Mouse (Mus musculus): ENCODE results near the gene B430305J03Rik.

The B430305J03Rik gene

DNA sequence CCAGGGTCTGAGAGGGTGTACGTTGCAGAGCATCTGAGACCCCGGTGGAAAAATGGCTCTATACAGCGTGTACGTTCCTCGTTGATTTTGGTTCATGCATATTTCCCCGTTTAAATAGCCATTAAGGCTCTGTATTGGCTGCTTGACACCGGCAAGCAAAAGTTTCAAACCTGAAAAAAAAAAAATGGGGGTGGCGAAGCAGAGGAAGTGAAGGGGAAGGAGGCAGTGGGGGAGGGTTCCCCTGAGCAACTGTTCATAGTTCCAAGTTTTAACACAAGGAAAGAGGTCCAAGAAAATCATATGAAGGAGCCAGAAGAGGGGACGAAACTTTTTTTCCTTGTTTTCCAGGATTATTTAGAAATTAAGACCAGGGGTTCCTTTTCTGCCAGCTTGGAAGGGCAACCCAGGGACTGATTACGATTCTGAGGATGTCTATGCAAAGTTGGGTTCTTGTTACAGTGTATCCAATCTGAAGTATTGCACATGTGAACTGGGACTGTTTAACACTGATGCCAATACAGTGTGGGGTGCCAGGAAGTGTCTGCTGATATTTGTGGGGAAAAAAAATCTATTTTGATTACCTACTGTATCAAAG is at the start of gene B430305J03Rik:
Gene B430305J03Rik, minus strand, starts transcription at position 173 of the 595 bp plus-strand sequence.
- DNase-seq: peak; percentile 4

DNA sequence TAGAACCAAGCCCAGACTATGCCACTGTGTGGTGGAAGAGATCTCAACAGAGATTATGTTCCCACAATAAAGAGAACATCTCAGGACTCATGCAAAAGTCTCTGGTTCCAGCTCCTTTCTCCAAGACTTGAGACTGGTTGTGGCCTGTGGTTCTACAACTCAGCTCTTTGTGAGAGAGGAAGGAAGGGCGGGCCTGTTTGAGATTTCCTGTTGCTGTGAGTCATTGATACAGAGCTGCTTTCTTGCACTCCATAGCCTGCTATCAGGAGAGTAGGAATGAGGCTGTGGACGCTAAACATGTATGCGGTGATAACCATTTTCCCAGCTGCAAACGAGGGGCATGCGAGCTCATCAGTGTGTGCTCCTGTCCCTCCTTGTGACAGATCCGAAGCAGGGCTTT is 43.9 kb upstream of the B430305J03Rik start:
- peak; percentile 5 for DNase-seq

DNA sequence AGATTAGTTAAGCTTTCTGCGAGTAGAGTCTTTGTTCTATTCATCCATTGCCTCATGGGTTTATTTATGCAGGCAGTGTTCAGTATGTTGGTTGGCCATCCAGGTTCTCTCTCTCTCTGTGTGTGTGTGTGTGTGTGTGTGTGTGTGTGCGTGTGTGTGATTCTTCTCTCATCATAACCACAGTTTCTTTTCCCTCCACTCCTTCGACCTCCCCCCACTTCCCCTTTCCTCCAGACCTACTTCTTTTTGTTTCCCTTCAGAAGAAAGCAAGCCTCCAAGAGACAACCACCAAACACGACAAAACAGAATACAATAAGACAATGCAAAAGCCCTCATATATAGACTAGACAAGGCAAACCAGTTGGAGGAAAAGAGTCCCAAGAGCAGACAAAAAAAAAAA is 41.2 kb upstream of the B430305J03Rik start:
- DNase-seq: no peak

DNA sequence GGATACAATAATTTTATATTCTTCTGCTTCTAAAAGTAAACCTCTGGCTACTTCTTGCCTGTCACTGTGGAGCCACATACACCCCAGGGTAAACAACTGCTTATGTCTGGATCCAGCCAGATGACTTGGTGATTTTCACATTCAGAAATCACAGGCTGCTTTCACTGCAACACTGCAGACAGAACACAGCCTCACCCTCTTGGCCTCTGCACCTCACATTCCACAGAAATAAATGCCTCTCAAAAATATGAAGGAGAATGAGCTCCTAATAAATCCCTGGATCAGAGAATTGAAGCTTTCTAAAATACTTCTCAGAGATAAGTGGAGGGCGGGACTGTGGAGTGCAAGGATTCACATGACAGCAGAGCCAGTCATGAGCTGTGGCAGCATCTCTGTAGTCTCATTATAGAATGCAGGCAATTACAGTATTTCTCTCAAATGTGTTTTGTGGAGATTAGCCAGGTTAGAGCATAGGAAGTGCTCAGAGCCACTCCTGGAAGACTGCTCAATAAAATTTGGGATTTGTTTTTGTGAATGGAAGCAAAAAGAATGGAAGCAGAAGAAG is 35.2 kb upstream of the B430305J03Rik start:
- no peak for DNase-seq

DNA sequence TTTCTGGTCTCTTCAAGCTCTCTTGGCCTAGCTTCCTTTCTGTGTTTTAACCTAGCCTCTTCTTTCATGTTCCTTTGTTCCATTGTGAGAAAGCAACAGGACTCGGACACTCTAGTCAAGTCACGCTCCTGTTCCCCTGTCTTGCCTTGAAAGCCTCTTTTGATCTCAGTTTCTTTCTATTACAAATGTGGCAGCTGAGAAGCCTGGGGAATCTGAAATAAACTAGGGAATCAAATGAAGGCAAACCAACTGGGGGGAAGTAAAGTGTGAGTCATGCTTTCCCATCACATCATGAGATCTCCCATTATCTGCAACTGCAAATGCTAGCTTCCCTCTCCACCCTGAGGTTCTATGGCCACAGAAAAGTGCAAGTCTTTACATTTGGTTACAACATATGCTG is 31.0 kb upstream of the B430305J03Rik start:
- DNase-seq: no peak

DNA sequence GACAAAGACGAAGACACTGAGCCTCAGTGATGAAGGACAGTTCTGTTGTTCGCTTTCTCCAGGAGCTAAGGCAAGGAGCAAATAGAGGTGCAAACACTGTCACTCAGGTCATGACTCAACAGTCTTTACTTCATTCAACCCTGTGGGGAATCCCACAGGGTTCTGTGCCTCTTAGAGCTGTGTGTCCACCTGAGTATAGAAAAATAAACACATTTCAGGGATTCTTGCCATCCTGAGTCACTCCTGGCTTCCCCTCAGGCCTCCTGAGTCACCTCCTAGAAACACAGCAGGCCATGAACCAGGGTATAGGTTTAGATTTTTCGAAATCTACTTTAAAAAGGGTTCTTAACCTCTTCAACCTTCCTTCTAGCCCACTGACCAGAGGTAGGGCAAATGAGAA is 29.6 kb upstream of the B430305J03Rik start:
- no peak for DNase-seq

DNA sequence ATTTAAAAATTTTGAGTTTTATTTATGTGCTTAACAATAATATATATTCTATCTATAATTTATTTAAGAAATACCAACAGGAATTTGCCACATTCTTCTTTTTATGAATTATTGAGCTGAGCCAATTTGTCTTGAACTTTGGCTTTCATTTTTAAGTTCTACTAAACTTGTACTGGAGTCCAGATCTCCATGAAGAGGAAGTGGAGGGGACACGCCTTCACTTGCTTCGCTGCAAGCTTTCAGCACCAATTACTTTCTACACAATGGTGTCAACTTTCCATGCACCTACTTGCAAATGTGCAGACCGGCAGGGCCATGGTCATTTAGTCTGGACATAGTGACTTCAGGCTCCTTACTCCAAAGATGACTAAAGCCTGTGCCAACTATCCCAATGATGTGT is 27.8 kb upstream of the B430305J03Rik start:
- no peak for DNase-seq

DNA sequence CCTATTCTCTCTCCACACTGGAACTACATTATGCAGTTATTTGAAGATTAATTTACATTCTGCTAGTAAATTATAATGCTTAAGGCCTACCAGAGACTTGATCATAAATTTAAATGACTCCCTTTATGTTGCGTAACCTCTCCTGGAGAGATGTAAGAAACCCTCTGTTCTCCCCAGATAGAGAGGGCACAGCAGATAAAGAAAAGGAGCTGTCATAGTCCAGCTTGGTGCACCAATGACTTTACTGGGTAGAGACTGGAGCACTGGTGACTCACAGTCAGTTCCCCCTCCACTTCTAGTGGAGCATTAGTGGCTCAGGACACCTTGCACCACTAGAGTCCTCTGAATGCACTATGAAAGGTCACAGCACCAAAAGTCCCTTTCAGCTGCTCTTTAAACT is 27.1 kb upstream of the B430305J03Rik start:
- no peak for DNase-seq

DNA sequence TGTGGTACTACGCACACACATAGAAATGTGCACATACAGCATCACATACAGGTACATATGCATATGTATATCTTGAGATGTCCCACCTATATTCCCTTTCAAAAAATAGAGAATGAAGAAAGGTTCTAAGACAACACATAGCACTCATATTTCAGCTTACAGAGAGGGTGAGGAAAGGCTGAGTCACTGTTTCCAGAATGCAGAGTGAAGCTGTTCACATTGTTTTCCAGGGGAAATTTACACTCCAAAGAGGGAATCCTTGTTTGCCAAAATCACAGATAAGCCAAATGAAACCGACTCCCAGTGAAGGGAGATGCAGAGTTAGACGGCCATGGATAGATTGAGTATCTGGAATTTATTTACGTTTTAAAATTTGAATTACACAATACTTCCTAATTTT is 25.8 kb upstream of the B430305J03Rik start:
- DNase-seq: no peak

DNA sequence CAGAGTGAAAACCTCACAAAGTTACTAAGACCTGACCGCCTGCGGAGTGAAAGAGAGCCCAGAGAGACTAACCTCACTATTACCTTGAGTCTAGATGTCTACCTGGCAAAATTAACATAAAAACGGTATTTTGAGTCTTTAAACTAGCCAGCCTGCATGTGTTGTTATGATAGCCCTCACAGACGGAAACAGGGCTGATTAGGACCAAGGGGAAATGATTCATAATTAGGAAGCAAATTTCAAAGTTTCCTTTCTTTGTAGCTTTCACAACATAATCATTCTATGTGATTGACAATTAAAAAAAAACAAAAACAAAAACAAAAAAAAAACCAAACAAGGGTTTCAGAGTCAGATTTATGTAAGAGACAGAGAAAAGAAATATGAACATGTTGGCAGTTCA is 20.6 kb upstream of the B430305J03Rik start:
- no peak for DNase-seq

DNA sequence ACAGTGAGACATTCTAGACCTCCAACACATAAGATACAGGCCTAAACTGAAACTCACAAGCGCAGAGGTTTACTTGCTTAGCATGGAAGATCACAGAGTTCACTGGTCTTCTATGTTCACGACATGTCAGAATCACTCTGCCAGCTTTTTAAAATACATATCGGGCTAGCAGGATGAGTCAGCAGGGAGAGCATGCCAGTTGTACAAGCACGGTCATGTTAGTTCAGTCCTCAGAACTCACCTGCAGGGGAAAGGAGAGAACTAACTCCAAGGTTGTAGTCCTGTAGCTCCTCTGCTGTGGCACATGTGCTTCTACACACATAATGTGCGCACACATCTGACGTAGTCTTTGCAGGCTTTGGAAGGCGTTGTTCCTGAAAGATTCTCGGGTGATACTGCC is 10.2 kb upstream of the B430305J03Rik start:
- no peak for DNase-seq

DNA sequence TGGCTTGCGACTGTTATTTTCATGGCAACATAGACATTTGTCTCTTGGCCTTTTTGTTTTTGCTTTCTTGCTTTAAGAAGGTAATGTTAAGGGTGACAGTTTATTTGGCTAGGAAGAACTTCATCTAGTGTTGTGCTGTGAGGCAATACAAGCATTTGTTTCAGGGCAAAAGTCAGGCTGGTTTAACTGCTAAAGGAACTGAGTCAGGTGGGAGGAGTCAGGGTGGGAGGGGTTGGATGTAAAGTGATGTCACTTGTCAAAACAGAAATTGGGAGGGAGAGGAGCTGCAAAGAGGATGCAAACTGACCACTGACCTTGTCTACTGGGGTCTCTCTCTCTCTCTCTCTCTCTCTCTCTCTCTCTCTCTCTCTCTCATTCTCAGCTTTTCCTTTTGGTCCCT is 2.7 kb upstream of the B430305J03Rik start:
- DNase-seq: no peak

DNA sequence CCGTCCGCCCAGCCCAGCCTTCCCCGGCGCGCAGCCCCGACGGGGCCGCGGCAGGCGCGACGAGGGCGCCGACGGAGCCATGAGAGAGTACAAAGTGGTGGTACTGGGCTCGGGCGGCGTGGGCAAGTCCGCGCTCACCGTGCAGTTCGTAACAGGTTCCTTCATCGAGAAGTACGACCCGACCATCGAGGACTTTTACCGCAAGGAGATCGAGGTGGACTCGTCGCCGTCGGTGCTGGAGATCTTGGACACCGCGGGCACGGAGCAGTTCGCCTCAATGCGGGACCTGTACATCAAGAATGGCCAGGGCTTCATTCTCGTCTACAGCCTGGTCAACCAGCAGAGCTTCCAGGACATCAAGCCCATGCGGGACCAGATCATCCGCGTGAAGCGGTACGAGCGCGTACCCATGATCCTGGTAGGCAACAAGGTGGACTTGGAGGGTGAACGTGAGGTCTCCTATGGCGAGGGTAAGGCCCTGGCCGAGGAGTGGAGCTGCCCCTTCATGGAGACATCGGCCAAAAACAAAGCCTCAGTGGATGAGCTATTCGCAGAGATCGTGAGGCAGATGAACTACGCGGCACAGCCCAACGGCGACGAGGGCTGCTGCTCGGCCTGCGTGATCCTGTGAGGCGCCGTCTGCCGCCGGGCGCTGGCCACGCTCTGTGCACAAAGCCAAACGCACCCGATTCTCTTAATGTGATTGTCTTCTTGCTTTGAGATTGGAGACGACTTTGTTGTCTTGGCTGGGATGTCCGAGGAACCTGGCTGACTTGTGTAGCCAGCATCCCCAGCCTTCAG is 573 bp downstream of the B430305J03Rik start:
- DNase-seq: peak; percentile 20

DNA sequence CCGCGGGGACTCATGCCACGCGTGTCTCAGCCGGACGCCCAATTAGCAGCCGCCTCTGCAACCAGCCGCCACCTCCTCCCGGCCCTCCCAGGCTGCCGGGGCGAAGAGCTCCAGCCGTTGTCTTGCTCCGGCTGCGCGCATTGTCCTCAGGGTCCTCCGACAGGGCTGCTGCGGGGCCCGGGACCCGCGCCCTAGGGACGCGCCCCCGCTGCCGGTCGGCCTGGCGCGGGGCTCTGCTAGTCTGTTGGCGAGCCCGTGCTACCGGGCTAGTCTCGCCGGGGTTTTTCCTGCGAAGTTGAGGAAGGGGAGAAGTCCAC is 1.1 kb downstream of the B430305J03Rik start:
- no peak for DNase-seq

DNA sequence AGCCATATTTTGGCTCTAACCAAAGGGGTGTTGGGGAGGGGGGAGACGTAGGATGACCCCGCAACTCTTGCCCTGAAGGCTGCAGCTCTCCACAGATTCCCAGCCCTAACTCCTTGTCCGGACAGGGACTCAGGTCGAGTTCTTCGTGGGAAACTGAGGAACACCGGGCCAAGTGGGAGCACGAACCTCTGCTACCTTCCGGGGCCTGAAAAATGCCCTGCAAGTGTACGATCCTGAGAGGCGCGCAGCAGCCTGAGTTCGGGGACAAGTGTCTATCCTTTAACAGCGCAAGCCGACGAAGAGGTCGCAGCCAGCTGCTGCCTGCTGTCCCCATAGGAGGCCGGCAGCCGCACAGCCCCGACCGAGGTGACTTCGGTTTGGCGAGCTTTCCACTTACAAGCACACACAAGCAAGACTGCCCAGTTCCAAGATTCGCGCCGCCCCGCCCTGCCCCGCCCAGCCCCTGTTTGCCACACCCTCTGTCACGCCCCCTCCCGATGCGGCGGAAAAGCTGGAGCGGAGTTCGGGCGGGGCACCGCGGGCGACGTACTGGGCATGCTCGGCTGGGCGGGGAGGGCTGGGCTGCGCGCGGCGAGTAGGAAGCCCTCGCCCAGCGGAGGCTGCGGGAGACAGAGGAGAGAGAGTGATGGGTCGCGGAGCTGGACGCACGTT is 1.6 kb downstream of the B430305J03Rik start:
- DNase-seq: peak; percentile 90

DNA sequence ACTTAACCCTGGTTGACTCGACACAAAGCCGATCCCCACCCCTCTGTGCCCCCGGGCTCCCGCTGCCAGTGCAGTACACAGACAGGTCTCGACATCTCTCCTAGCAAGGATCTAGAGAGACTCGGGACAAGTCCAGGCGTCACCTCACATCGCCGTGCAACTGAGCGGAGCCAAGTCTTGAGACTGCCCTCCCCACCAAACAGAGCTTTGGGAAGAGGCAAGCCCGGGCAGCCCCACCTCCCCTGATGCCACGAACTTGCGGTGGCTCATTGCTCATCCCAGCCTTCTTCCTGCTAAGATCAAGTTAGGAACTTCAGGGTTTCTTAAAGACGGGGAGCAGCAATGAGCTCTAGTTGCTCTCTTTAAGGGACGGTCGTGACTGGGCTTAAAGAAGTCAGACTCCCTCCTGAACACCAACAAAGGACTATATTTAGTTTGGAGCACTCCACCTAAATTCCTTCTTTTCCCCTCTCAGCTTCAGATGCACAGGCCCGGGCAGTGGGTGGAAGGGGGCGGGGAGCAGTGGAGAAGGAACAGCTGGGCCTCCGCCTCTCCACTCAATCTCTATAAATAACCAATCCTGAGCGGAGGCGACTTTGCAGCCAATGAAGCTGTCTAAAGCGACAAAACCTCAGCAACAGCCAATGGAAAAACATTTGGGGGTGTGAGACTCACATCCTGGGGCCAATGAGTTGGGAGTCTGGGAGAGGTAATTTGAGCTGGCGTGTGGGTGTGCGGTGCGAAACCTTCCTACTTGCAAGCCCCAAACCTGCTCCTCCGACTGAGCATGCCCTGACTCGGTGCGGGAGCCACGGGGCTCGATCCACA is 2.4 kb downstream of the B430305J03Rik start:
- DNase-seq: peak; percentile 96

DNA sequence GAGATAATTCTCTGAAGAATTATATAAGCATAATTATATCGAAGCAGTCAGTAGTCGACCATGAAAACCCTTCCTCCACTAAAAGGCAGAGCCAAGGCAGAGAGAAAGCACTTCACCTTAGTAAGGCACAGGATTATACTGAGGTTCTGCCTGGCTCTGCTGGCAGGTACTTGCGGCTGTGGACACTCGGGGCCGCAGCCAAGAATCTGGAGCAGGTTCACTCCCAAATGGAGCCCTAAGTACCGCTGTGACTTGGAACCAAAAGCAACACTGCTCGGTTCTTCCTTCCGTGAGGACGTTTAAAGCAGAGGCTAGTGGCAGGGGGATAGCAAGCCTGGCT is 3.0 kb downstream of the B430305J03Rik start:
- no peak for DNase-seq

DNA sequence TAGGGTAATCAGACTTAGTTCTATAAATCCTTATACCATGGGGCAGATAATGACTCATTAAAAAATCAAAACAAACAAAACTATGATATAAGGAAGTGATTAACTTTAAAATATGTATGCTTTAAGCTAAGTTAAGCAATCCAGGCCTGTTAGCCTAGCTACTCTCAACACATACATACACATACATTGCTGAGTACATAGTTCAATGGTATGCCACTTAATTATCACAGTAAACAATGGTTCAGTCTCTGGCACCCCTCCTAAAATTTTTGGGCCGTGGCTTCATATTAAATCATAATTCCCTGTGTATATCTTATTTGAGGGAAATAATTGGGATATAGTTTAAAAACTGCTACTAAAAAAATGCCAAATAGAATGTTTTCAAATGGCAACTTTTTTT is 4.4 kb downstream of the B430305J03Rik start, which contains the start of gene Rap2b:
Gene Rap2b, plus strand, starts transcription at position 301 of the 400 bp plus-strand sequence.
- DNase-seq: no peak

DNA sequence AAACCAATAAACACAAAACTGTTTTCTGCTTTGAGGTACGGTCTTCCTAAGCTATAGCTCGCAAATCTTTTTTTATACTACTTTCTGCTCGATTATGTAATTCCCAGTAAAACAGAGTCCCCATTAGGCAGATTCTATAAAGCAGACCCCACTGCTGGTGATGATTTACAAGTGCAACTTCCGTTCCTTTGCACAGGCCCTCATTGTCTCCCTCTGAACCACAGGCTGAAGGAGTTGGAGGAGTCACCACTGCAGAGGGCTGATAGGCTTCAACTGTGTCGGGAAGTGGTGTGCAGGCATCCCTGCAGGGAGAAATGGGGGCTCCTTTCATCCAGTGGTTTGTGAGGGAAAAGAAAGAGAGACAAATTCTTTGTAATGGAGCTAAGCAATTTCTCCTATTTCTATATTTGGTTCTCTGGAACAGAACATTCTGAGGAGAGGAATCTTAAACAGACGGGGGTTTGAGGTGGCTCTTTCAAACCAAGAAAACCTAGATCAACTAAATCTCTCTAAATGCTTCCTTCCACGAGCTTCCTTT is 6.9 kb downstream of the B430305J03Rik start:
- no peak for DNase-seq

DNA sequence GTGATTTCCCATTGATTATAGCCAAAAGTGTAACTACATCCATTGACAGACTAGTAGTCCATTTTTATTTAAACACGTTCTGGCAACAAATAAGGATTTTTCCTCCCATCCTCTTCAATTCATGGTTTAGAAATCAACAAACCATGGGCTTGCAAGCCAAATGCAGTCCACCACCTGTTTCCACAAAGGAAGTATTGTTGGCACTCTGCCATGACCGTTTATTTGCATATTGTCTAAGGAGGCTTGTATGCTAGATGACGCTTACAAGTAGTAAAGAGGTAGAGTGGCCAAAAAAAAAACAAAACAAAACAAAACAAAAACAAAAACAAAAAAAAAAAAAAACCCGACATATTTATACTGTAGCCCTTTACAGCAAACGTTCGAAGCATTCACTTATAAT is 7.6 kb downstream of the B430305J03Rik start:
- DNase-seq: no peak

DNA sequence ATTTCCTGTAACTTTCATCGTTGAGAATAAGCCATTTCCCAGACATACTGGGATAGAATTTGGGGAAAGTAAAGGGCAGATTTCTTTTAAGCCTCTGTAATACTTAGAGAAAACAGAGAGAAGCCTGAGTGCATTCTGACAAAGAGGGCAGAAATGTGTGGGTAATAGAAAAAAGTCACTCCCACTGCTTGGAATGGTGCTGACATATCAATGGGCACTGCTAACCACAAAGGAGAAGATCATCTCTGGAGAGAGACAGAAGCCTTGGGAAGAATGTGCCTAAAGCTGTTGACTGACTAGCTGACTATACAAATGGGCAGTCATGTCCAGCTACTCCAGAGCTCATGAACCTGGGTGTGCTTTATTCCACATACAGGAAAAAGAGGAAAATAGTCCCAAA is 10.3 kb downstream of the B430305J03Rik start:
- no peak for DNase-seq

DNA sequence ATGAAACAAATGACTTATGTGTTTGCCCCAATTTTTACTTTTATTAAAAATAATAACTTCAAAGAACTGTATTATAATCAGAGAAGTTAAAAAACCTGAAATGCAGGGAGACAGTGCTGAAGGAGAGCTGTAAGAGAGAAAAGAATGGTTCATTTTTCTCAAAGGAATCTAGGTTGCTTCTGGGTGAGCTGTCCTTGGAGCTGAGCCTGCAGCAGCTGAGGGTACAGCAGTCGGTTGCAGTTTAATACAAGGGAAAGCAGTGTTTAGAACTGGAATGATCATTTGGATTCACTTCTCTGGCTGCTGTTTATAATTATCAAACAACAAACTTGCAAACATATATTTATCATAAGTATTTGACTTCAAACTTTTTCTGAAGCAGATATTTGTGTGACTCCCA is 16.3 kb downstream of the B430305J03Rik start:
- no peak for DNase-seq

All from kidney, adult 9 months (tissue).